Mouse (Mus musculus) kidney, postnatal 0 days (tissue): ENCODE measurements around the gene Lrrc73. TPM values are rescaled to one million over a fixed set of nuclear protein-coding genes. Genes with fewer than 3 reads are reported as not detected.

ENCODE experiments used
- ATAC-seq: fragments of 200-750 bp; cut with Nextera tagmentation; replicated peaks from 2 replicates; pipeline ENCODE4 v1.8.0; 2017; ENCODE audit warnings: low read depth, moderate number of reproducible peaks, moderate TSS enrichment, moderate library complexity; ENCODE audit not compliant: low FRiP score
- DNase-seq: peaks from one replicate; pipeline ENCODE4 v3.0.0-alpha.2; 2016; ENCODE audit warnings: low spot score
- H3K27ac ChIP-seq: fragments of 300-500 bp; sonication (generic); 2 replicates; pipeline ENCODE4 v1.5.1; 2014; ENCODE audit warnings: mild to moderate bottlenecking
- H3K27me3 ChIP-seq: fragments of 300-500 bp; sonication (generic); 2 replicates; pipeline ENCODE4 v1.6.1; 2014; ENCODE audit warnings: low read length, mixed read lengths; ENCODE audit not compliant: insufficient read depth
- H3K36me3 ChIP-seq: fragments of 300-500 bp; sonication (generic); 2 replicates; pipeline ENCODE4 v1.6.1; 2014; ENCODE audit warnings: low read length, mixed read lengths; ENCODE audit not compliant: insufficient read depth
- H3K4me1 ChIP-seq: fragments of 300-500 bp; sonication (generic); replicated peaks from 2 replicates; pipeline ENCODE4 v1.6.1; 2014; ENCODE audit warnings: antibody characterized with exemption, low read length, mixed read lengths; ENCODE audit not compliant: insufficient read depth
- H3K4me2 ChIP-seq: fragments of 300-500 bp; sonication (generic); 2 replicates; pipeline ENCODE4 v1.6.1; 2014; ENCODE audit warnings: mild to moderate bottlenecking, low read length, moderate library complexity, mixed read lengths
- H3K4me3 ChIP-seq: fragments of 300-500 bp; sonication (generic); replicated peaks from 2 replicates; pipeline ENCODE4 v1.5.1; 2014; ENCODE audit warnings: low read depth, low read length
- H3K9ac ChIP-seq: fragments of 300-500 bp; sonication (generic); 2 replicates; pipeline ENCODE4 v1.6.1; 2014; ENCODE audit warnings: low read depth, low read length
- H3K9me3 ChIP-seq: fragments of 300-500 bp; sonication (generic); replicated peaks from 2 replicates; pipeline ENCODE4 v1.6.1; 2016; ENCODE audit warnings: low read length, inconsistent platforms, mixed read lengths
- CTCF ChIP-seq: IDR thresholded peaks from 2 replicates; pipeline ENCODE4 v1.5.1; 2016; ENCODE audit warnings: antibody characterized with exemption, low read depth, mild to moderate bottlenecking, moderate library complexity
- WGBS: fragments of 180-500 bp; shearing (Covaris S2); extraction: QIAGEN DNeasy Blood & Tissue Kit; methylation state at CpG from one replicate; pipeline ENCODE4 v1.1.7; 2014; 5-methylcytosine and 5-hydroxymethylcytosine counted together
- microRNA counts: library from miRNA; unstranded; fragments of <30 nt; microRNA quantifications from one replicate; lab custom pipeline; 2015
- microRNA-seq: library from miRNA; unstranded; fragments of <30 nt; microRNA quantifications from one replicate; pipeline ENCODE4, GENCODE M21; 2016
- polyA plus RNA-seq: library from polyadenylated mRNA; unstranded; fragments of >200 nt; fragmentation: Nextera tagmentation; extraction: Ambion mirVana; gene quantifications from 2 replicates; pipeline ENCODE4 v1.2.1, GENCODE M21; 2015

Gene Lrrc73
- polyA plus RNA-seq, 1 experiment from 2014 or later: 0.91 TPM

- Histone ChIP-seq H3K36me3 (no peaks in the 10 kb centered on the region), H3K4me3 (peak within 1 kb of the TSS; percentile 60), H3K27me3 (peaks cover 33% of the 10 kb centered on the region), H3K9me3 (no peaks in the 10 kb centered on the region), H3K4me1 (peaks cover 4% of the 10 kb centered on the region; the same call in 1 of the 2 replicates), H3K9ac (peak within 1 kb of the TSS; percentile 51), H3K4me2 (peak within 1 kb of the TSS; percentile 99), H3K27ac (no peak within 1 kb of the TSS)
- DNase-seq (peak; percentile 29), ATAC-seq (0 out of 2 replicates have a peak, but pooled peaks have one; percentile 6)
- under 1% methylated on average over 59 of the region's 86 CpGs for WGBS
- TF ChIP-seq CTCF: no peak
Measured at GRCm38 (mm10) chr17:46297364-46298219, 44.3 kb downstream of the Lrrc73 start, which contains the start of gene Dlk2. Gene Dlk2 (plus strand): TSS chr17:46297421.

- peaks cover 4% of the 10 kb centered on the region; the same call in 1 of the 2 replicates for H3K4me1 ChIP-seq
- peak; percentile 90 for DNase-seq
- peak; percentile 88 for TF ChIP-seq CTCF
- no peaks in the 10 kb centered on the region for H3K36me3 ChIP-seq
- peaks cover 33% of the 10 kb centered on the region for H3K27me3 ChIP-seq
- peak overlapping the region; percentile 51 for H3K9ac ChIP-seq
- peak; percentile 75 for ATAC-seq
- H3K9me3 ChIP-seq: no peaks in the 10 kb centered on the region
- WGBS: under 1% methylated on average over 48 of the region's 48 CpGs
- H3K4me2 ChIP-seq: peak overlapping the region; percentile 99
- H3K27ac ChIP-seq: no peak overlapping the region
- peak overlapping the region; percentile 60 for H3K4me3 ChIP-seq
Measured at GRCm38 (mm10) chr17:46298220-46298913, 45.0 kb downstream of the Lrrc73 start.

GRCm38 (mm10) chr17:46301892-46302291 lies 48.6 kb downstream of the Lrrc73 start:
- Histone ChIP-seq H3K9me3 (no peaks in the 10 kb centered on the region), H3K4me2 (no peak overlapping the region), H3K36me3 (no peaks in the 10 kb centered on the region), H3K4me1 (peaks cover 4% of the 10 kb centered on the region; the same call in 1 of the 2 replicates), H3K9ac (no peak overlapping the region), H3K4me3 (no peak overlapping the region), H3K27ac (no peak overlapping the region), H3K27me3 (peaks cover 12% of the 10 kb centered on the region; the same call in 1 of the 2 replicates)
- no peak for TF ChIP-seq CTCF
- no peak for ATAC-seq
- no peak for DNase-seq
- WGBS: 64% methylated on average over 12 of the region's 12 CpGs

GRCm38 (mm10) chr17:46304184-46304583 lies 50.9 kb downstream of the Lrrc73 start:
- 87% methylated on average over 9 of the region's 9 CpGs for WGBS
- no peak for ATAC-seq
- Histone ChIP-seq H3K27ac (no peak overlapping the region), H3K9ac (no peak overlapping the region), H3K27me3 (no peaks in the 10 kb centered on the region), H3K36me3 (no peaks in the 10 kb centered on the region), H3K4me1 (no peaks in the 10 kb centered on the region), H3K9me3 (no peaks in the 10 kb centered on the region), H3K4me3 (no peak overlapping the region), H3K4me2 (no peak overlapping the region)
- no peak for TF ChIP-seq CTCF
- no peak for DNase-seq

MicroRNAs encoded within 50 kb of the gene (microRNA counts, 519-probe panel; counts per million panel counts)
- microRNA mmu-miR-693-3p (lab: Ali Mortazavi, UCI) (330 counts per million, percentile 68 among the panel's probes with 10 or more counts), microRNA mmu-miR-693-5p (lab: Ali Mortazavi, UCI) (330 counts per million, percentile 68 among the panel's probes with 10 or more counts)

Small RNAs within 50 kb of the gene (microRNA-seq; reads per million reads assigned to microRNA genes)
- gene Mir693: not detected

Other genes with a start within 250 kb of the Lrrc73 start
- gene Vegfa, start 221.2 kb upstream of the Lrrc73 start, polyA plus RNA-seq: 6.3 TPM in 2 replicates
- gene Mrps18a, start 142.5 kb upstream of the Lrrc73 start, polyA plus RNA-seq: 171 and 188 TPM in 2 replicates
- gene Rsph9, start 109.3 kb upstream of the Lrrc73 start, polyA plus RNA-seq: 18.8 and 19.8 TPM in 2 replicates
- 32.4 and 35.6 TPM in 2 replicates for gene Mad2l1bp, start 100.0 kb upstream of the Lrrc73 start, polyA plus RNA-seq
- gene Gtpbp2, start 92.5 kb upstream of the Lrrc73 start, polyA plus RNA-seq: 25.4 and 26.3 TPM in 2 replicates
- 10.5 and 11.1 TPM in 2 replicates for gene Polh, start 50.9 kb upstream of the Lrrc73 start, polyA plus RNA-seq
- gene Xpo5, start 50.7 kb upstream of the Lrrc73 start, polyA plus RNA-seq: 23.3 and 26.7 TPM in 2 replicates
- gene Polr1c, start 5.5 kb upstream of the Lrrc73 start, polyA plus RNA-seq: 73.5 and 79.4 TPM in 2 replicates
- 112 and 117 TPM in 2 replicates for gene Yipf3, start 5.5 kb upstream of the Lrrc73 start, polyA plus RNA-seq
- 28.2 and 28.4 TPM in 2 replicates for gene Tjap1, start 29.5 kb downstream of the Lrrc73 start, polyA plus RNA-seq
- 0.55 and 0.88 TPM in 2 replicates for gene Dlk2, start 43.9 kb downstream of the Lrrc73 start, polyA plus RNA-seq
- gene Abcc10, start 74.8 kb downstream of the Lrrc73 start, polyA plus RNA-seq: 4.8 and 5.4 TPM in 2 replicates
- gene Zfp318, start 130.2 kb downstream of the Lrrc73 start, polyA plus RNA-seq: 6.3 and 7.6 TPM in 2 replicates
- gene Crip3, start 175.4 kb downstream of the Lrrc73 start, polyA plus RNA-seq: 0.34 TPM in 2 replicates
- gene Slc22a7, start 184.9 kb downstream of the Lrrc73 start, polyA plus RNA-seq: 1.6 and 1.9 TPM in 2 replicates
- gene Ttbk1, start 234.1 kb downstream of the Lrrc73 start, polyA plus RNA-seq: 0.10 and 0.11 TPM in 2 replicates
- 31.8 and 32.7 TPM in 2 replicates for gene Dnph1, start 243.2 kb downstream of the Lrrc73 start, polyA plus RNA-seq